Mouse (Mus musculus): ENCODE data around the gene Cdkn1c. TPM values are rescaled to one million over a fixed set of nuclear protein-coding genes. Genes with fewer than 3 reads are reported as not detected.
A peak's percentile ranks its signal among the peaks of the same experiment; 100 is the strongest.

Cdkn1c gene
- polyA plus RNA-seq, 1 experiment, result 2.2 TPM

- peaks cover 17% of the 10 kb centered on the region for H3K27me3 ChIP-seq (ENCODE audit: control insufficient read depth, insufficient read depth, low read length)
Observed at GRCm38 (mm10) chr7:143463865-143464415, 3.1 kb upstream of the Cdkn1c start.

GRCm38 (mm10) chr7:143462516-143462915 lies 1.7 kb upstream of the Cdkn1c start:
- Histone ChIP-seq H3K27ac (ENCODE audit: insufficient read depth, low read length) (no peak overlapping the region), H3K36me3 (ENCODE audit: control insufficient read depth, insufficient read depth, low read length) (no peaks in the 10 kb centered on the region), H3K4me1 (ENCODE audit: control insufficient read depth, insufficient read depth, insufficient read length) (peaks cover 11% of the 10 kb centered on the region; the same call in 1 of the 2 replicates), H3K4me3 (ENCODE audit: extremely low read depth, insufficient read depth, insufficient read length) (no peak overlapping the region), H3K27me3 (ENCODE audit: control insufficient read depth, insufficient read depth, low read length) (peaks cover 18% of the 10 kb centered on the region)
- no peak for DNase-seq (ENCODE audit: low read depth in 1 of 2, low spot score in 2 of 2)
- TF ChIP-seq POLR2A (IDR thresholded peaks at IDR 0.05; ENCODE audit: low read depth, low read length), result no peak
- no peak for TF ChIP-seq CTCF (IDR thresholded peaks at IDR 0.05; ENCODE audit: extremely low read depth, insufficient read depth, insufficient read length, insufficient replicate concordance)
- WGBS, result 79% methylated on average over 5 of the region's 5 CpGs

More at GRCm38 (mm10) chr7:143463865-143464415, 3.1 kb upstream of the Cdkn1c start:
- Histone ChIP-seq H3K27ac (ENCODE audit: insufficient read depth, low read length) (no peak overlapping the region), H3K4me1 (ENCODE audit: control insufficient read depth, insufficient read depth, insufficient read length) (peaks cover 11% of the 10 kb centered on the region; the same call in 1 of the 2 replicates), H3K36me3 (ENCODE audit: control insufficient read depth, insufficient read depth, low read length) (no peaks in the 10 kb centered on the region), H3K4me3 (ENCODE audit: extremely low read depth, insufficient read depth, insufficient read length) (no peak overlapping the region)
- WGBS, result 22% methylated on average over 11 of the region's 11 CpGs
- peak in 1 of 2 experiments; percentile 60 for DNase-seq (ENCODE audit: low read depth in 1 of 2, low spot score in 2 of 2)
- peak; percentile 86 for TF ChIP-seq CTCF (IDR thresholded peaks at IDR 0.05; ENCODE audit: extremely low read depth, insufficient read depth, insufficient read length, insufficient replicate concordance)
- TF ChIP-seq POLR2A (IDR thresholded peaks at IDR 0.05; ENCODE audit: low read depth, low read length), result no peak

- WGBS, result 52% methylated on average over 11 of the region's 11 CpGs
- H3K4me1 ChIP-seq (ENCODE audit: control insufficient read depth, insufficient read depth, insufficient read length), result peaks cover 11% of the 10 kb centered on the region; the same call in 1 of the 2 replicates
- no peaks in the 10 kb centered on the region for H3K36me3 ChIP-seq (ENCODE audit: control insufficient read depth, insufficient read depth, low read length)
- no peak overlapping the region for H3K27ac ChIP-seq (ENCODE audit: insufficient read depth, low read length)
- no peak for TF ChIP-seq CTCF (IDR thresholded peaks at IDR 0.05; ENCODE audit: extremely low read depth, insufficient read depth, insufficient read length, insufficient replicate concordance)
- TF ChIP-seq POLR2A (IDR thresholded peaks at IDR 0.05; ENCODE audit: low read depth, low read length), result no peak
- no peak overlapping the region for H3K4me3 ChIP-seq (ENCODE audit: extremely low read depth, insufficient read depth, insufficient read length)
- peaks cover 18% of the 10 kb centered on the region for H3K27me3 ChIP-seq (ENCODE audit: control insufficient read depth, insufficient read depth, low read length)
- no peak for DNase-seq (ENCODE audit: low read depth in 1 of 2, low spot score in 2 of 2)
Observed at GRCm38 (mm10) chr7:143461920-143462319, 1.1 kb upstream of the Cdkn1c start.

- no peak for DNase-seq (ENCODE audit: low read depth in 1 of 2, low spot score in 2 of 2)
- Histone ChIP-seq H3K4me1 (ENCODE audit: control insufficient read depth, insufficient read depth, insufficient read length) (peaks cover 11% of the 10 kb centered on the region; the same call in 1 of the 2 replicates), H3K27ac (ENCODE audit: insufficient read depth, low read length) (no peak overlapping the region), H3K36me3 (ENCODE audit: control insufficient read depth, insufficient read depth, low read length) (no peaks in the 10 kb centered on the region), H3K4me3 (ENCODE audit: extremely low read depth, insufficient read depth, insufficient read length) (peak overlapping the region; percentile 38; the same call in 1 of the 2 replicates), H3K27me3 (ENCODE audit: control insufficient read depth, insufficient read depth, low read length) (peaks cover 18% of the 10 kb centered on the region)
- no peak for TF ChIP-seq CTCF (IDR thresholded peaks at IDR 0.05; ENCODE audit: extremely low read depth, insufficient read depth, insufficient read length, insufficient replicate concordance)
- TF ChIP-seq POLR2A (IDR thresholded peaks at IDR 0.05; ENCODE audit: low read depth, low read length), result no peak
- WGBS, result 32% methylated on average over 26 of the region's 32 CpGs
Observed at GRCm38 (mm10) chr7:143461294-143461870, 532 bp upstream of the Cdkn1c start.

- Histone ChIP-seq H3K36me3 (ENCODE audit: control insufficient read depth, insufficient read depth, low read length) (no peaks in the 10 kb centered on the region), H3K4me3 (ENCODE audit: extremely low read depth, insufficient read depth, insufficient read length) (peak overlapping the region; percentile 45; the same call in 1 of the 2 replicates), H3K27me3 (ENCODE audit: control insufficient read depth, insufficient read depth, low read length) (peaks cover 18% of the 10 kb centered on the region), H3K4me1 (ENCODE audit: control insufficient read depth, insufficient read depth, insufficient read length) (peaks cover 11% of the 10 kb centered on the region; the same call in 1 of the 2 replicates), H3K27ac (ENCODE audit: insufficient read depth, low read length) (no peak overlapping the region)
- no peak for DNase-seq (ENCODE audit: low read depth in 1 of 2, low spot score in 2 of 2)
- TF ChIP-seq CTCF (IDR thresholded peaks at IDR 0.05; ENCODE audit: extremely low read depth, insufficient read depth, insufficient read length, insufficient replicate concordance) (no peak), POLR2A (IDR thresholded peaks at IDR 0.05; ENCODE audit: low read depth, low read length) (no peak)
- 53% methylated on average over 58 of the region's 60 CpGs for WGBS
Observed at GRCm38 (mm10) chr7:143460217-143460834, 524 bp downstream of the Cdkn1c start.

GRCm38 (mm10) chr7:143459332-143460211 lies 1.3 kb downstream of the Cdkn1c start:
- no peaks in the 10 kb centered on the region for H3K36me3 ChIP-seq (ENCODE audit: control insufficient read depth, insufficient read depth, low read length)
- H3K4me3 ChIP-seq (ENCODE audit: extremely low read depth, insufficient read depth, insufficient read length), result peak overlapping the region; percentile 21
- no peak for DNase-seq (ENCODE audit: low read depth in 1 of 2, low spot score in 2 of 2)
- H3K4me1 ChIP-seq (ENCODE audit: control insufficient read depth, insufficient read depth, insufficient read length), result peaks cover 11% of the 10 kb centered on the region; the same call in 1 of the 2 replicates
- peaks cover 16% of the 10 kb centered on the region for H3K27me3 ChIP-seq (ENCODE audit: control insufficient read depth, insufficient read depth, low read length)
- no peak overlapping the region for H3K27ac ChIP-seq (ENCODE audit: insufficient read depth, low read length)
- TF ChIP-seq CTCF (IDR thresholded peaks at IDR 0.05; ENCODE audit: extremely low read depth, insufficient read depth, insufficient read length, insufficient replicate concordance) (no peak), POLR2A (IDR thresholded peaks at IDR 0.05; ENCODE audit: low read depth, low read length) (no peak)
- whole genome bisulfite sequencing, result 43% methylated on average over 100 of the region's 100 CpGs
